Mouse (Mus musculus): ENCODE measurements at regions not wholly inside any gene's neighbourhood (a gene's known extent, or its start where the extent isn't known, plus 50 kb on each side); places are given as distances from the start of the nearest gene placed in this dataset.
A peak's percentile ranks its signal among the peaks of the same experiment; 100 is the strongest.

DNA sequence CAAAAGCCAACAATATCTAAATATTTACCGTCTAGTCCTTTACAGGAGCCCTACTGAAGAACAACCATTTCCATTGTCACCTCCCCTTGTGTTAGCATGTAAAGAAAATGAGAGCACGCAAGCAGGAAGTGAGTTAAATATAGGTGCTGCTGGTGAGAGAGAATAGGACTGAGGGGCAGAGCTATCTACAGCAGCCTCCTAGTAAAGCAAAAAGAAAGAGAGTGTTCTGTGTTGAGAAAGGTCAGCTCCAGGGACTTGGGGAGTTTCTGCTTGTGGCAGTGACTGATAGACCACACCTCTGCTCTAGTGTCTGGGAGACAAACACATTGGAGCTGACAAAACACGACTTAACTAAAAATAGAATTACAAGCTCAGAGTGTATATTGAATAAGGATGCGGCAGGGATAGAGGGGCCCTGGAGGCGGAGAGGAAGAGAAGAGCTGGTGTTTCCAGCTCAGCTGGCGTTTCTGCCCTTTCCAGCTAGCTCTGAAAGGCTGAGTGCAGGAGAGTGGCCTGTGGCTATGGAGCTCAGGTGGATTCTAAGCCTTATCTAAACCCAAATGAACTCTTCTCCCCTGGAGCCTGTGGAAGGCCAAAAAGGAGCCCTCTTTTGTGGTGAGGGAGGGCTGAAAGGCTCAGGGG, 752.4 kb downstream of the Utrn start:
- ATAC-seq (replicated peaks; ENCODE audit: insufficient number of reproducible peaks, low FRiP score, low TSS enrichment), result no peak
- Histone ChIP-seq H3K4me1 (ENCODE audit: control insufficient read depth, insufficient read depth, low read length) (no peaks in the 10 kb centered on the region), H3K27ac (ENCODE audit: low read depth, low read length) (peak overlapping the region; percentile 43), H3K4me3 (ENCODE audit: low read depth, low read length) (no peak overlapping the region), H3K4me2 (peak overlapping the region; percentile 4; the same call in 1 of the 2 replicates), H3K27me3 (ENCODE audit: control insufficient read depth, insufficient read depth, low read length) (no peaks in the 10 kb centered on the region), H3K9ac (ENCODE audit: low read depth, low read length) (no peak overlapping the region), H3K9me3 (replicated peaks; ENCODE audit: control insufficient read depth, low read length) (no peaks in the 10 kb centered on the region), H3K36me3 (ENCODE audit: control insufficient read depth, insufficient read depth, low read length) (no peaks in the 10 kb centered on the region)
- 41% methylated on average over 6 of the region's 6 CpGs for WGBS (ENCODE audit: insufficient replicate concordance)

DNA sequence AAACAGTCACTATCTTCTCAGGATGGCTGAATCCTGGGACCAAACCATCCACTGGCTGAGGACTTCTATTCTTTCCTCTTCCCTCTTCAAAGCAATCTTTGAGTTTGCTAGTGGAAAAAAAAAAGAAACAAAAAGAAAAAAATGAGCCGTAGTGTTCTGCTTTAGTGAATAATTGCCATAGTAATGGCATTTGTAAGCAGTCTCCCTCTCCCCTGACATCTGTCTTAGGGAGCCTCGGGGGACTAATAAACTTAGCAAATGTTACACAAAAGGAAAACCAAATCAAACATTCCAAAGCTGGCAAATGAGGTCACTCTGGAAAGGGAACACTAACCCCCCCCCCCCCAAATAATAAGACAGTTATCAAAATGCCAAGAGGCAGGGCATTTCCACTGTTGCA, 744.9 kb downstream of the Utrn start:
- no peak for ATAC-seq (replicated peaks; ENCODE audit: insufficient number of reproducible peaks, low FRiP score, low TSS enrichment)

DNA sequence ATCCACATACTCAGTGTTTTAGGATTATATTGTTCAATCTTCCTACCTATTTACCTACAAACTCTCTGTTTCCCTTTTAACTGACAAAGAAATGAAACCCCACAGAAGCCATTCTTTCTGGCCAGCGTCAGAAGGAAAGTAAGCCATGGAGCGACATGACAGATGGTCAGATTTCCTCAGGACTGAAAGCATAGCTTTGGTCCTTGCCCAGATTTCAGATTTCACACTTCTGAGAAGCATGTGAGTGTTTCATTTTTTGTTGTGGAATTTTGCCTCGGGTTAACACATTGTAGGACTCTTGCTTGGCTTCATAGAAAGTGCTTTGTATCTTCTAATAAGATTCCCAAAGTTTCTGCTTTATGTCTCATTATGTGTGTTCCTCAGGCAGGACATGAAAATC, 739.7 kb downstream of the Utrn start:
- Histone ChIP-seq H3K9me3 (replicated peaks; ENCODE audit: control insufficient read depth, low read length) (no peaks in the 10 kb centered on the region), H3K4me1 (ENCODE audit: control insufficient read depth, insufficient read depth, low read length) (no peaks in the 10 kb centered on the region), H3K27me3 (ENCODE audit: control insufficient read depth, insufficient read depth, low read length) (no peaks in the 10 kb centered on the region), H3K4me3 (ENCODE audit: low read depth, low read length) (no peak overlapping the region), H3K36me3 (ENCODE audit: control insufficient read depth, insufficient read depth, low read length) (no peaks in the 10 kb centered on the region), H3K4me2 (no peak overlapping the region), H3K9ac (ENCODE audit: low read depth, low read length) (no peak overlapping the region), H3K27ac (ENCODE audit: low read depth, low read length) (no peak overlapping the region)
- 60% methylated on average over 3 of the region's 3 CpGs for WGBS (ENCODE audit: insufficient replicate concordance)
- no peak for ATAC-seq (replicated peaks; ENCODE audit: insufficient number of reproducible peaks, low FRiP score, low TSS enrichment)

More for the DNA sequence above, 744.9 kb downstream of the Utrn start:
- Histone ChIP-seq H3K4me3 (ENCODE audit: low read depth, low read length) (no peak overlapping the region), H3K9me3 (replicated peaks; ENCODE audit: control insufficient read depth, low read length) (no peaks in the 10 kb centered on the region), H3K27ac (ENCODE audit: low read depth, low read length) (no peak overlapping the region), H3K4me2 (no peak overlapping the region), H3K9ac (ENCODE audit: low read depth, low read length) (no peak overlapping the region), H3K4me1 (ENCODE audit: control insufficient read depth, insufficient read depth, low read length) (no peaks in the 10 kb centered on the region), H3K27me3 (ENCODE audit: control insufficient read depth, insufficient read depth, low read length) (no peaks in the 10 kb centered on the region), H3K36me3 (ENCODE audit: control insufficient read depth, insufficient read depth, low read length) (no peaks in the 10 kb centered on the region)
- 77% methylated on average over 2 of the region's 2 CpGs for WGBS (ENCODE audit: insufficient replicate concordance)

DNA sequence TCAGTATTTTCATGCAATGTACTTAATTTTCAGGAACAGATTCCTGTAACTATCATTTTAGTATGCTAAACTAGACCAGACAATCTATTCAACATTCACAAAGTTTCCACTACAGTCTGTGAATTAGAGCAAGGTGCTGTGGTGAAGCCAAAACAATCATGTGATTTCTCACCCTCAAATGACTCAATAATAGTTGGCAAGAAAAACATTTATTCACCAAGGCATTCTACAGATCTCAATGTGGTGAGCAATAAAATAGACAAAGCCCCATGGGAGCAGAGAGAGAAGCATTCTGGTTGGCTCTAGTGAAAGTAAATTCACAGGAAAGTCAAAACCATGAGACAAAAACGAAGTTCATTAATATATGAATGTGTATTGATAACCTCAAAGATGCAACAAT, 724.5 kb downstream of the Utrn start:
- H3K36me3 ChIP-seq (ENCODE audit: control insufficient read depth, insufficient read depth, low read length), result no peaks in the 10 kb centered on the region
- H3K27me3 ChIP-seq (ENCODE audit: control insufficient read depth, insufficient read depth, low read length), result no peaks in the 10 kb centered on the region
- ATAC-seq (replicated peaks; ENCODE audit: insufficient number of reproducible peaks, low FRiP score, low TSS enrichment), result no peak
- no peaks in the 10 kb centered on the region for H3K4me1 ChIP-seq (ENCODE audit: control insufficient read depth, insufficient read depth, low read length)
- H3K4me3 ChIP-seq (ENCODE audit: low read depth, low read length), result no peak overlapping the region
- no peak overlapping the region for H3K9ac ChIP-seq (ENCODE audit: low read depth, low read length)
- no peak overlapping the region for H3K27ac ChIP-seq (ENCODE audit: low read depth, low read length)
- H3K4me2 ChIP-seq, result no peak overlapping the region
- H3K9me3 ChIP-seq (replicated peaks; ENCODE audit: control insufficient read depth, low read length), result no peaks in the 10 kb centered on the region
- 41% methylated on average over 1 of the region's 1 CpGs for WGBS (ENCODE audit: insufficient replicate concordance)

DNA sequence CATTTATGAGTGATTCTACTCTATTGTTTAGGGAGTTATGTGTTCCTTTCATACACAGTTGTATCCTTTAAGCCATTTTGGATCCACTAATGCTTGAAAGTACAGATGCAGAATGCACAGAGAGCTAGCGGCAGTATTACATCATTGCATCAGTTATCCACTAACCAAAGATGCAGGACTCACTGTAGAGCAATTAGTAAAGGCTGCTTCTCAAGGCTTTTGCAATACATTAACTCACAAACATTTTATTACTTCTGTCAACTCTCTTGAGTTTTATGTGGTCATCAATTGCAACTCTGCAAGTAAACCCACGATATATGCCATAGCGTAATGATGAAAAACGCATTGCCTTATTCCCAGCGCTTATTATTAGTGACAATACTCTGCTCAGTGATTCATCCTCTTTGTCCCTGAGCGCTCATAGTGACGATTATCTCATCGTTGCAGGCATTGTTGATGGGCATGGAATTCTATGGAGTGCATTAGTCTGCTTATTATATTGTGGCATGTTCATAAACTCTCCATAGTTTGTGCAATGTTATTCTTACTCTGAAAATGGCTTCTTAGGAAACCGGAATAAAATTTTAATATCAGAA, 722.1 kb downstream of the Utrn start:
- no peak for ATAC-seq (replicated peaks; ENCODE audit: insufficient number of reproducible peaks, low FRiP score, low TSS enrichment)
- Histone ChIP-seq H3K27ac (ENCODE audit: low read depth, low read length) (no peak overlapping the region), H3K36me3 (ENCODE audit: control insufficient read depth, insufficient read depth, low read length) (no peaks in the 10 kb centered on the region), H3K4me2 (no peak overlapping the region), H3K4me3 (ENCODE audit: low read depth, low read length) (no peak overlapping the region), H3K27me3 (ENCODE audit: control insufficient read depth, insufficient read depth, low read length) (no peaks in the 10 kb centered on the region), H3K4me1 (ENCODE audit: control insufficient read depth, insufficient read depth, low read length) (no peaks in the 10 kb centered on the region), H3K9me3 (replicated peaks; ENCODE audit: control insufficient read depth, low read length) (no peaks in the 10 kb centered on the region), H3K9ac (ENCODE audit: low read depth, low read length) (no peak overlapping the region)
- WGBS (ENCODE audit: insufficient replicate concordance), result 87% methylated on average over 9 of the region's 9 CpGs

DNA sequence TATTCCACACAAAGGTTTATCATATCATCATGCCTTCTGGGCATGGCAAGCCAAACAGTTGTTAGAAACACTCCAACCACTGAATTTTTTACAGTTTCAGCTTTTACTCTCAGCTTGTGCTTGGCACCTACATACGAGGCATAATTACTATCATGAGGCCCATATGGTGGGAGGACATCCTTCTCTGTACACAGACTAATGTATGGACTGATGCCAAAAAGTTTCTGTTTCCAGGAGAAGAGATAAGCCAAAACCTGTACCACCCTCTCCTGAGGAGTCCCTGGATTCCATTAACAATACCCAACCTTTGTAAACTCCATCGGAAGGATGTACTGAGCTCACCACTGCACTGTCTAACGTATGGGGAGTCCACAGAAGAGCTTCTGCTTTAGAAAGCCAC, 698.9 kb downstream of the Utrn start:
- H3K4me2 ChIP-seq, result no peak overlapping the region
- H3K27me3 ChIP-seq (ENCODE audit: control insufficient read depth, insufficient read depth, low read length), result no peaks in the 10 kb centered on the region
- H3K27ac ChIP-seq (ENCODE audit: low read depth, low read length), result no peak overlapping the region
- H3K4me1 ChIP-seq (ENCODE audit: control insufficient read depth, insufficient read depth, low read length), result no peaks in the 10 kb centered on the region
- no peak for ATAC-seq (replicated peaks; ENCODE audit: insufficient number of reproducible peaks, low FRiP score, low TSS enrichment)
- 75% methylated on average over 3 of the region's 3 CpGs for WGBS (ENCODE audit: insufficient replicate concordance)
- H3K36me3 ChIP-seq (ENCODE audit: control insufficient read depth, insufficient read depth, low read length), result no peaks in the 10 kb centered on the region
- no peak overlapping the region for H3K9ac ChIP-seq (ENCODE audit: low read depth, low read length)
- no peaks in the 10 kb centered on the region for H3K9me3 ChIP-seq (replicated peaks; ENCODE audit: control insufficient read depth, low read length)
- no peak overlapping the region for H3K4me3 ChIP-seq (ENCODE audit: low read depth, low read length)

DNA sequence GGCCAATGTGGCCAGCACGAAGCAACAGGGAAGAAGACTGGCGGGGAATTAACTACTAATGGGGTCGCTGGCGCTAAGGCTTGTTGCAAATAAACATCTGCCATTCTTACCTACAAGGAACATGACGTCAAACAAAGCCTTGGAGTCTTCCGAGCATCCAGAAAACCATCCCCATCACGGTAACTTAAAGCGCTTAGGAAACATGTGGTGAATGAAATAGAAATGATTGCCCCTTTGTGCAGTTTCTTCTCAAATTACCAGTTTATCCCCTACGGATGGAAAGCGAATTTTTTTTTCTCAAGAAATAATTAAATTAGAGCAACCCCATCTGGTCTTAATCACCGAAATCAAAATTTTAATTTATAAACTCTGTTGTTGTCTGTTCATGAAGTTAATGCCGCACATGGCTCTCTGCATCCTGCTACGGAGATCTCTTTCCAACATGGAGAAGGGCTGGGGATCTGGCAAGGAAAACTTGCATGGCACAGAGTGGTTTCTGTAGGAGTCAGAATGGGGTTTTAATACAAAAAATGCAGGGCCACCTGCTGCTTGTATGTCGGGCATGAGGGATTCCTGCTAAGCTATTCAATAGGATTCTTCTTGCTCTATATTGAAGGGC, 694.9 kb downstream of the Utrn start:
- H3K36me3 ChIP-seq (ENCODE audit: control insufficient read depth, insufficient read depth, low read length), result no peaks in the 10 kb centered on the region
- H3K4me3 ChIP-seq (ENCODE audit: low read depth, low read length), result no peak overlapping the region
- 75% methylated on average over 14 of the region's 14 CpGs for WGBS (ENCODE audit: insufficient replicate concordance)
- H3K9me3 ChIP-seq (replicated peaks; ENCODE audit: control insufficient read depth, low read length), result no peaks in the 10 kb centered on the region
- ATAC-seq (replicated peaks; ENCODE audit: insufficient number of reproducible peaks, low FRiP score, low TSS enrichment), result no peak
- no peak overlapping the region for H3K4me2 ChIP-seq
- no peak overlapping the region for H3K27ac ChIP-seq (ENCODE audit: low read depth, low read length)
- no peaks in the 10 kb centered on the region for H3K4me1 ChIP-seq (ENCODE audit: control insufficient read depth, insufficient read depth, low read length)
- no peaks in the 10 kb centered on the region for H3K27me3 ChIP-seq (ENCODE audit: control insufficient read depth, insufficient read depth, low read length)
- H3K9ac ChIP-seq (ENCODE audit: low read depth, low read length), result no peak overlapping the region

DNA sequence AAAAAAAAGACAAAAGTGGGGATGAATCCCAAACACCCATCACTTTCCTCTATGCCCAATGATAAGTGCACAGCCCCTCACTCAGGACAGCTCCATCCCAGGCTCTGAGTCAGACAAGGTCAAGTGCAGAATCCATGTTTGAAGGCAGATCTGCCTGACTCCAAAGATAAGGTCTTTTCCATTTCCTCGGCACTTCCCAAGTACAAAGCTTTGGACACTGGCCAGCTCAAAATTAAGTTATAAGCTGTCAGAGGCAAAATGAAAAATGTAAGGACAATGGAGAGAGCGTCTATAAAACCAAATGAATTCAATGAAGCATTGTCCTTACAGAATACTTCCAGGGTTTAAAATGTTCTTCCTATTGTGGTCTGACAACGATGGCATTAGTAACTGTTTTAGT, 694.0 kb downstream of the Utrn start:
- Histone ChIP-seq H3K27me3 (ENCODE audit: control insufficient read depth, insufficient read depth, low read length) (no peaks in the 10 kb centered on the region), H3K4me2 (no peak overlapping the region), H3K36me3 (ENCODE audit: control insufficient read depth, insufficient read depth, low read length) (no peaks in the 10 kb centered on the region), H3K9ac (ENCODE audit: low read depth, low read length) (no peak overlapping the region), H3K4me1 (ENCODE audit: control insufficient read depth, insufficient read depth, low read length) (no peaks in the 10 kb centered on the region), H3K4me3 (ENCODE audit: low read depth, low read length) (no peak overlapping the region), H3K9me3 (replicated peaks; ENCODE audit: control insufficient read depth, low read length) (no peaks in the 10 kb centered on the region), H3K27ac (ENCODE audit: low read depth, low read length) (no peak overlapping the region)
- ATAC-seq (replicated peaks; ENCODE audit: insufficient number of reproducible peaks, low FRiP score, low TSS enrichment), result no peak
- WGBS (ENCODE audit: insufficient replicate concordance), result 68% methylated on average over 3 of the region's 3 CpGs

DNA sequence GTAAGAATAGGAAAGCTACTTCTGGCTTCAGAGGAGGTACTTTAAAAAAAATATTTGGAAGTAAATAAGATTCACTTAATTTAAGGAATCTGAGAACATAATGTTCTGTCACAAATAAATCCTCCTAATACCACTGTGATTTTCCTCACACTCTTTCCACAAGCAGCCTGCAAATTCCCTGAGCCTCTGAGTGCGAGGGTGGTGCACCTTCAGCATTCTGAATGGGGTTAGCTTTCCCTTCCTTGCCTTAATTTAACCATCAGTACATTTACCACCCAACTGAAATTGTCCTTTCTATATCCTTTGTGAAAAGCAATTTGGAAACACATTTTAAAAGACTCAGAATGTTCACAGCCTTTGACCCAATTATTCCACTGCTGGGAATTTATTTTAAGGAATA, 691.7 kb downstream of the Utrn start:
- 87% methylated on average over 1 of the region's 1 CpGs for WGBS (ENCODE audit: insufficient replicate concordance)
- no peak overlapping the region for H3K9ac ChIP-seq (ENCODE audit: low read depth, low read length)
- ATAC-seq (replicated peaks; ENCODE audit: insufficient number of reproducible peaks, low FRiP score, low TSS enrichment), result no peak
- no peaks in the 10 kb centered on the region for H3K9me3 ChIP-seq (replicated peaks; ENCODE audit: control insufficient read depth, low read length)
- no peaks in the 10 kb centered on the region for H3K27me3 ChIP-seq (ENCODE audit: control insufficient read depth, insufficient read depth, low read length)
- H3K27ac ChIP-seq (ENCODE audit: low read depth, low read length), result no peak overlapping the region
- H3K36me3 ChIP-seq (ENCODE audit: control insufficient read depth, insufficient read depth, low read length), result no peaks in the 10 kb centered on the region
- H3K4me3 ChIP-seq (ENCODE audit: low read depth, low read length), result no peak overlapping the region
- no peak overlapping the region for H3K4me2 ChIP-seq
- H3K4me1 ChIP-seq (ENCODE audit: control insufficient read depth, insufficient read depth, low read length), result no peaks in the 10 kb centered on the region

Data from heart, embryonic 11.5 days (tissue).